Mouse (Mus musculus) spleen, postnatal 10 days (tissue): Measurements from ENCODE around the gene Stard10.

Experiments
- DNase-seq, 2 experiments: peaks; one replicate each; pipeline ENCODE4 v3.0.0; 2021 to 2022; ENCODE audit warnings: low spot score in 2 of 2

Stard10 gene

DNA sequence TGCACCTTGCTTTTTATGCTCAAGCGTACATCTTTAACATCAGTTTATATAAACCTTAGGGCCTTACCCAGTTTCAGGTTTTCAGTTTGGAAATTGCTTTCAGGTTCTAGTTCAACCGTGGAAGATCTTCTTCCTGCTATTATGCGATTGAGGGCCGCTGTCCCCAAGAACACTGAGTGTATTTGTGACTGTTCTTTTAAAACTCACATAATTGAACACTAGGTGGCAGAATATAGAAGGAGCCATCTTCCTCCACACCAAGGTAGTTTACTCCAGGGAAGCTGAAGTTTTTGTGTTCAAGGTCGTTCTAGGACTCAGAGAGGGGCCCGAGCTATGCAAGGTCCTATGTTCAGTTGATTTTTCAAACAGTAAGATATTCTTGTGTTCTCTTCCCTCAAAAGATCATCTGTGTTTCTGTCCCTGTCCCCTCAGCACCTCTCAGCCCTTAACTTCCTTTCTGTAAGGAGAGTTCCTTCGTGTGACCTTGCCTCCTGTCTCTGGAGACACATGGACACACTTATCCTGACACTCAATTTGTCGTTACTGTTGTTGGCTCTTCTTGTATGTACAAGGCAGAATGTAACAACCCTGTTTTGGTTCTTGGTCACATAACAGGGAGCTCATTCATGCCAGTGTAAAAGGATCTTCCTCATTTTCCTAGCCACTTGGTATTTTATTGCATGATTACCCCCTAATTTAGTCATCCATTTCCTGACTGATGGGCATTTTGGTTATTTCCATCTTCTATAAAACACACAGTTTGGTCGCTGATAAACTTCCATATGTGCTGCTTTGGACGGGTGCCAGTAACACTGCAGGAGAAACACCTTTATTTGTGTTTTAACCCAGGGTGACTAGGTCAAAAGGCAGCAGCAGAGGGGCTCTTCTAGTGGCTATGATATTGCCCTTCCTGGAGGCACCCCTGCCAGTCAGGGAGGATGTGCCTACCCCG lies 51.3 kb downstream of the Stard10 start:
- DNase-seq, result no peak

DNA sequence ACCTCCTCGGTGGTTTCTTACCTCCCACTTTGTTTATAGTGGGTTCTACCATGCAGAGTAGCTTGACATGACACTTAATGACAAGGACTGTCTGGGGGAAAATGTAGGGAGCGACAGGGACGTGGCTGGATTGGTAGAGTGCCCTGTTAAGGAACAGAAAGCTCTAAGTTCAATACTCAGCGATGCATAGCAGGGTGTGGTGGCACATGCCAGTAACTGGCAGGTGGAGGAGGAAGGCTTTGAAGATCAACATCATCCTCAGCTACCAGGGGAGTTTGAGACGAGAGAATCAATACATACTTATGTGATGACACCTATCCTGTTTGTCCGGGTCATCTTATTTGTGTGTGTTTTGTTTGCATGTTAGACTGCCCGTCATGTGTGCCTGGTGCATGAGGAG lies 52.8 kb downstream of the Stard10 start:
- no peak for DNase-seq

DNA sequence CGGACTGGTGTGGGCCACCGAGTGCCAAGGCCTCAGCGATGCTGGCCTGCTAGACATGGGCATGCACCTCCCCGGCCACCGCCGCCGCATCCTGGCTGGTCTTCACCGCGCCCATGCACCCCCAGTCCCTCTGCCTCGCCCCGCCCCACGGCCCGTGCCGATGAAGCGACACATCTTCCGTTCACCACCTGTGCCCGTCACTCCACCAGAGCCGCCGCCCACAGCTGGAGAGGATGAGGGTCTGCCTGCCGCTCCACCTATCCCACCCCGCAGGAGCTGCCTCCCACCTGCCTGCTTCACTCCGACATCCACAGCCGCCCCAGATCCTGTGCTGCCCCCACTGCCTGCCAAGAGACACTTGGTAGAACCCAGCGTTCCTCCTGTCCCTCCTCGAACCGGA lies 56.2 kb downstream of the Stard10 start:
- no peak for DNase-seq

DNA sequence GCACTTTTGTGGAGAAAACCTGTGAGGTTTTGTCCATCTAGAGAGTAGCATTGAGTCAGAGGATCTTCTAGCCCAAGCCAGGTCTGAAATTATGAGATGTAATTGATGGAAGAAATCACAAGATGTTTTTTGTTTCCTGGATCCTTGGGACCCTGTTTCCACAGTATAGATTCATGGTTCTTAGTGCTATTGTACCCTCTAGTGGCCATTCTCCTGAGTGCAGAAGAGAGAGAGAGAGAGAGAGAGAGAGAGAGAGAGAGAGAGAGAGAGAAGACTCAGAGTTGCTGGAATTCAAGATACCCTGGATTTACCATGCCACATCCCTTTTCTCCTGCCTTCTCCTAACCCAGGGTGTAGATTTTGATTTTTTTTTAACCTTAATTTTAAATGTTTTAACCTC lies 57.3 kb downstream of the Stard10 start:
- no peak for DNase-seq

DNA sequence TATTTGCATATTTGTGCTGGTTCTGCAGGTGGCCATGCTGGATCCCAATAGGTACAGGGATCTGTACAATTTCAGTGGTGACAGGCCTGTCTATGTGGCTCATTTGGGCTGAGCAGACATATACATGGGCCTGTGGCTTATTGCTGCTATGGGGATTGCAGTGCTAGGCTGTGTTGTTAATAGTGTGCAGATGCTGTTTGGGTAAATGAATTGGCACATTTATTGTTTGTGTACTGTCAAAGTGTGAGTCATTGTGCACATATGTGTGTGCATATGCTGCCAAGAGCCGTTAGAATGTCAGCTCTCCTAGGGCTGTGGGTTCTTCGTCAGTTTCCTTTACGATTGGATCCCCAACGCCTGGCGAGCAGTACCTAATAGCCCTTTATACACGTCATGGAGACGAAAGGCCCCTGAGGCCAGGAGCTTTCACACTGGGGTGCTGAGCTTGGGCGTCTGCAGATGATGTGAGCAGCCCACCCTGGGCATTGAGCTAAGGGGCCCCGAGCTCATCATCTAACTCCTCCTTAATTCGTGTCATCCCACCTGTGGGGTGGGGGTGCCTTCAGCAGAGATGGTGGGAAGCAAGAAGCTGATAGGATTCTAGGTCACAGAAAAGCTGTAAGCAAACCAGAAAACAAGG lies 59.9 kb downstream of the Stard10 start:
- DNase-seq, result no peak

DNA sequence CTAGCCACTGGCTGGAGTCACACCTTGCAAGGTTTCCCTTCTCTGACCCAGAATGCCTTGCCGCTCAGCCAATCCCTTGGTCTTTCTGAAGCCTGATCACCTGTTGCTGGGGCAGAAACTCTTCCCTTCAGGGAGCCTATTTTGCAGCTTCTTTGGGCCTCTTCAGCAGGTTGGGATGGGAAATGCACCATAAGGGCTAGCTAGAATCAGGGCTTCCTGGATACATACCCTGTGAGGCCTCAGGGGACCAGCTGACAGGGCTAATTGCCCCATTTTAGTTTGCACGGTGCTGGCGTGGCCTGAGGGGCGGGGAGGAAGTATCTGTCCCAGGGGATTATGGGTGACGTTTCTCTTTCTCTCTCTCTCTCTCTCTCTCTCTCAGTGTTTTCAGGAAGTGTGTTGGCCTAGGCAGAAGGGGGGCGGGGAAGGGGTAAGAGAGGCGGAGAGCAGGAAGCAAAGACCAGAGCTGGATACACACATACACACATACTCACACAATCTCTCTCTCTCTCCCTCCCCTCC lies 60.9 kb downstream of the Stard10 start:
- DNase-seq, result peak; percentile 57 to 82

DNA sequence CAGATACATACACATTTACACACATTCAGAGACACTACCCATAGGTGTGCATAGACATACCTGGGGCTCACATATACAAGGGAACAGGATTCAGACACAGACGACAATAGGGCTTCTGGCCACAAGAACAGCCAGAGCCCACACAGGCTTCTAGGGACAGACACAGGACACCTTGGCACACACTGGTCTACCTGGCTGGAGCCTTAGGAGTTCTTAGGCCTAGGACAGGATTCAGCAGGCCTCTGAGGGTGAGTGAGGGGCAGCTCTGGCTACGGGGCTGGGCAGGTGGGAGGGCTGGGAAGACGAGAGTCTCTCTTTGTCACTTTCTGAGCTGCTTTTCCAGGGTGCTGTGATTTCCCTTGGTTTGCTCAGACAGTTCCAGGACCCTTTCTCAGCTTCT lies 61.4 kb downstream of the Stard10 start:
- no peak for DNase-seq

DNA sequence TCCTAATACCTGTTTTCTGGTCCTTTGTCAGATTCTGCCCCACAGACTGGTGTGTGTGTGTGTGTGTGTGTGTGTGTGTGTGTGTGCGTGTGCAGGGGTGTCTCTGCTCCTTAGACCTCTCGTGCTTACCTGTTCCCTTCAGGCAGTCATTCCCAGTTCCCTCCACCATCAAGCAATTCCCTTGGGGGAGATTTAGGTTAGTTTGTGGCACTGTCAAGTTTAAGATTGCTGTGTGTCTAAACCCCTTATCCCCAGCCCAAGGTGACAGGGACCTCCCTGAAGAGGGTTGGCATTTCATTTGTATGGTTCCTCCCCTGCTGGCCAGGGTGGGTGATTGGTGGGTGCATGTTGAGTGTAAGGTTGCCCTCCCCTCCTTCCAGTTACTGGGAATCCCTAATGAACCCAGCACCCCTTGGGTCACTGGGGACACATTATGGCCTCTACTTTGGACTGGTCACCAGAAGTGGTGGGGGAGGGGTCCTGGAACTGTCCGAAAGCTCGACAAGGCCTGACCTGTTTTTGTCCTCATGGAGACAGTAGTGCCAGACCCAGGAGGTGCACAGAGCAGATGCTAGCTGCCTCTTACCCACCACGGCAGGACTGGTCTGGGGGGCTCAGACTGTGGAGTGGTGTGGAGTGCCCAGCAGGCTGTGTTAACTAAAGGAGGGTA lies 62.0 kb downstream of the Stard10 start:
- DNase-seq, result no peak

DNA sequence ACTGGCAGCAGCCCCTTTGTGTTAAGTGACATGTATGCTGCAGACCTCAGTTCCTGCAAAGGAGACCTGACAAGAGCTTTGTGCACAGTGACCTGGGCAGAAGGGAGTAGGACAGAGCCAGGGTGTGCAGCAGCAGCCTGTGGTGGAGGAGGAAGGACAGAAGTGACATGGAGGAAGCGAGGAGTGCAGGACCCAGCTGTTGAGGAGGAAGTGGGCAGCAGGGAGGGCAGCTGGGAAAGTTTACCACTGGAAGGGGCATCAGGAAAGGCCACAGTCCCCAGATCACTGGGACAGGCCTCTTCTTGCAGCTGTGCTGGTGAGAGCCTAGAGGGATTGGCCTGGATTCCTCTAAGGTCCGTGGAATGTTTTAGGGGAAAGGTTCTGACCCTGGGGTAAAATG lies 62.8 kb downstream of the Stard10 start:
- DNase-seq, result no peak

DNA sequence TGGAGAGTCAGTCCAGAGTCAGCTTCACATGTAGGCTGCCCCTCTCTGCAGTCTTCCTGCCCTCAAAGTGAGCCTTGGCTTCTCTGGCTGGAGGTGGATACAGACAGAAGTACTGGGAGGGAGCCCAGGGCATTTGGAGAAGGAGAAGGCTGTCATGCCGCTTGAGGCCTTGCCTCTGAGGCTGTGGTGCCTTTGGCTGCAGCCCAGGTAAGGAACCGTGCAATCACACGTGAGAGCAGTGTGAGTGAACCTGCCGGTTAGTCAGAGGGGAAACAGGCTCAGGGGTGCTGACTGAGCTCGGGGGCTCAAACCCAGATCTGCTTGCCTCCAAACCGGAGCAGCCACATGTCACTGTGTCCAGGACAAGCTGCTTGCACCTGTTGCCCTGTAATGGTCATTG lies 64.6 kb downstream of the Stard10 start:
- no peak for DNase-seq

DNA sequence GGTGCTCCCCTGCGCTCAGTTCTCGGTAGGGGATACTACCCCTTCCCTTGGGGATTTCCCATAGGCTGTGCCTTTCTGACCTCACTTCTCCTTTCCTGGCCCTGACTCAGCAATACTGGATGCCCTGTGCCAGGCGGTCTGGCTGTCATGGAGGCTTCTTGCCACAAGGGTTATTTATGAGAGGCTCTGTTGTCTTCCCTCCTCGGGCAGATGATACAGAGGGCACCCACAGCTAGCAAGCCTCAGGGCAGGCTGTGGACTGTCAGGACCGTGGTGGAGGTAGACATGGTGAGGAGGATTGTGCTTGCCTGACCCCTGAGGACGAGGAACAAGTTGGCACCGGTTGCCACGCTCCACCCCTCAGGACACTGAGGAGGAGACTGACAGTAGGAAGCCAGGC lies 65.5 kb downstream of the Stard10 start:
- DNase-seq, result peak in 1 of 2 experiments; percentile 68

DNA sequence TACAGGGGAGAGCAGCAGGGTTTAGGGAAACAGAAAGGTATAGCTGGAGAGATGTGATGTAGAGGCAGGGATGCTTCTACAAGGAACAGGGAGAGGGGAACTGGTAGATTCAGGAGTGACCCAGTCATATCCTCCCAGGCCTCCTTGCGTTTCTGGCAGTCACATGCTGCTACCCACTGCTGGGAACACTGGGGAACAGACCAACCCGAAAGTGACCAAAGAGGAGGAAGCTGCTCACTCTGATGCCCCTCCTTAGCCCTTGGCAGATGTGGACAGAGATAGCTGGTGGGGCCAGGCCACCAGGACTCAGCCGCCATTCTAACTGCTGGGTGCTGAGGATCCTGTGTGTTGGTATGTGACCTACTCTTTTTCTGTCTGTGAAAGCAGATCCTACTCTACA lies 66.9 kb downstream of the Stard10 start:
- DNase-seq, result no peak

DNA sequence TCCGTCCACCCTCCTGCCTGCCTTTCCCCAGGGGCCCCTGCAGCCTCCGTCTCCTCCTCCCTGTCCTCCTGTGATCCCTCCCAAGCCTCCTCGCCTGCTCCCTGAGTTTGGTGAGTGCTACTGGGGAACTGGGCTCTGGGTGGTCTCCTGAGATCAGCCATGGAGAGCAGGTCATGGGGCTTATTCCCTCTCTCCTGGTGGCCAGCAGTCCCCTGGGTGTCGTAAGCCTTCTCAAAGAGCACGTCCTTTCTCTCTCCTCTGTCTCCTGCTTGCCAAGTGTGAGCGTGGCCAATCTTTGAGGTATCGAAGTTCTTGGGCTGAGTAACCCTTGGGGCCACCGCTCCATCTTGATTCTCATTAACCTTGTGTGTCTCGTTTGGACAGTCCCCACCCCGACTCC lies 68.0 kb downstream of the Stard10 start:
- no peak for DNase-seq

DNA sequence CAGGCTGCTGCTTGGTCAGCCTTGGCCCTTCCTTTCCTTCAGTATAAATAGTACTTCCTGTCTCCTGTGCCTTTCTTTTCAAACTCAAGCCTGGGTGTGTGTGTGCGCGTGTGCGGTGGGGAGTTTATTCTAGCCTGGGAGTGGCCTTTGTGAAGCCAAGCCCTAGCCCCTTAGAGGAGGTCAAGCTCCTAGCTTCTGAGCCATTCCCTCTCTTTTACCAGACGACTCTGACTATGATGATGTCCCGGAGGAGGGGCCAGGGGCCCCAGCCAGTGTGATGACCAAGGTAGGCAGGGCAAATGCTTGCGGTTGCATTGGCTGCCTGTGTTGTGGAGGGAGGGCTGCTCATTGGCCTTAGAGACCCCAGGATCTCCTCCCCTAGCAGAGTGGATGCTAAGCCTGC lies 68.4 kb downstream of the Stard10 start:
- DNase-seq, result no peak

DNA sequence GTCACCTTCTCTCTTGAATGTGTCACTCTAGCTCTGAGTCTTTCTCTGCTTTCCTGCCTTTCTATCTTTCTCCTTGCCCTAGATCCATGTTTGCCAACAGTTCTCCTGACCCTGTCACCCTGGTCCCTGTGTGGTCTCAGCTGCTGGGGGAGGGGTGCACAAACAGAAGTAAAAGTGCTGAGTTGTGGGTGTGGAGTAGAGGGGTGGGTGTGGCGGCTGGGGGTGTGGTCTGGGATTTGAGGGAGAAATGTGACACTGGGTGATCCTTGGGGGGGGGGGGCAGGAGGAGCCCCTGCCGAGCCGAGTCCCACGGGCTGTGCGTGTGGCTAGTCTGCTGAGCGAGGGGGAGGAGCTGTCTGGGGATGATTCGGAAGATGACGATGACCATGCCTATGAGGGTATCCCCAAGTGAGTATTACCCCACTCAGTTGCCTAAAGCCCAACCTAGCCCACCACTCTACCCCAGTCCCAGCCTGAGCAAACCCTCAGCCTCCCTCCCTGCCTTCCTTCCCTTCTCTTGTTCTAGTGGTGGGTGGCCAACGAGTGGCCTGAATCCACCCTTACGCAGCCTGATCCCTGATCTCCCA lies 69.1 kb downstream of the Stard10 start:
- no peak for DNase-seq

DNA sequence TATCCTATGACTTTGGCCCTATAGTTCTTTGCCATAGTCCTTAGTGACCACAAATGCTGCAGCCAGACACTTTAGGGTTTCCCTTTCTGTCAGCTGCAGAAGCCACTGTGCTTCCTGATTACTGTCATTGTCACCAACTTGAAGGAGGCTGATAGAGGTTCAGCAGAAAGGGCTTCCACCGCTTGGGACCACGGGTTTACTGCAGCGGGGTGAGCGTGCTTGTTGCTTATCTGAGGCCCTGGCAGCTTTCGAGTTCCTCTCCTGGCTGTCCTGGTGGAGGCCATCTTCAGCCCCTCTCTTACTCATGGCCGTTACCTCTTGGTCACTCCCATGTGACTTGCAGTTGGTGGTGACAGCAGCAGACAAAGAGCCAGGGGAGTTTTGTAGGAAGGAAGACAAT lies 72.4 kb downstream of the Stard10 start:
- DNase-seq, result no peak

DNA sequence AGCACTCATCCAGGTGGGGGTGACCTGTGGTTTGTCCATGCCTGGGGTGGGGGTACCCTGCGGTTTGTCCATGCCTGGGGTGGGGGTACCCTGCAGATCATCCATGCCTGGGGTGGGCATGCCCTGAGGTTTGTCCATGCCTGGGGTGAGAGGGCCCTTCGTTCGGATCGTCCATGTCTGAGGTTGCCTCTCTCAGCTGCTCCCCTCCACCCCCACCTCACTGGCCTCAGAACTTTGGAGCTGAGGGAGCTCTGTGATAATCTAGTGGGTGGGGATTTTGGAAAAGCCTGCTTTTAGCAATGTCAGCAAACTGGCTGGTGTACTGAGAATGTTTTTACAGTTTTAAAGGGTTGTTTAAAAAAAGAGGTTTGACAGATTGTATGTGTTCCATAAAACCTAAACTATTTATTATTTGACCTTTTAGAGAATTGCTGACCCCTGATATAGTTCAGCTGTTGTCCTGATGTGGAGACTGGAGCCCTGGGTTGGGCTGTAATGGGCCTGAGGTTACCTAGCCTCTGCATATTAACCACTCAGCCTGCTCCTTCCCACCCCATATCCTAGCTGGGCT lies 75.1 kb downstream of the Stard10 start:
- no peak for DNase-seq

DNA sequence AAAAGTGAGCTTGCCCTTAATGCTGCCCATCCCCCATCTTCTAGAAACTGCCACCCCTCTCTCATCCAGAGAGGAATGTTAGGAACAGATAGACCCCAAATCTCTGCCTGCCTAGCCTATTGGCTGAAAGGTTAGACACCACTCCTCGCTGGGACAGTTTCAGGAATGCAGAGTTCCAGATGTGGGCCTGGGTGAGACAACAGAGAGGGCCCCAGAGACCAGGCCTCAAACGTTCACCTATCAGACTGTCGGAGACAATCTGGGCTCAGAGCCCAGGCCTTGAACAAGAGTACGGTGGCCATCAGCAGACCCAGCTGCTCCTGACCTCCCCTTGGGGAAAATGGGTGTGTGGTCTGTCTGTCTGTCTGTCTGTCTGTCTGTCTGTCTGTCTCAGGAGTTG lies 76.1 kb downstream of the Stard10 start:
- no peak for DNase-seq

DNA sequence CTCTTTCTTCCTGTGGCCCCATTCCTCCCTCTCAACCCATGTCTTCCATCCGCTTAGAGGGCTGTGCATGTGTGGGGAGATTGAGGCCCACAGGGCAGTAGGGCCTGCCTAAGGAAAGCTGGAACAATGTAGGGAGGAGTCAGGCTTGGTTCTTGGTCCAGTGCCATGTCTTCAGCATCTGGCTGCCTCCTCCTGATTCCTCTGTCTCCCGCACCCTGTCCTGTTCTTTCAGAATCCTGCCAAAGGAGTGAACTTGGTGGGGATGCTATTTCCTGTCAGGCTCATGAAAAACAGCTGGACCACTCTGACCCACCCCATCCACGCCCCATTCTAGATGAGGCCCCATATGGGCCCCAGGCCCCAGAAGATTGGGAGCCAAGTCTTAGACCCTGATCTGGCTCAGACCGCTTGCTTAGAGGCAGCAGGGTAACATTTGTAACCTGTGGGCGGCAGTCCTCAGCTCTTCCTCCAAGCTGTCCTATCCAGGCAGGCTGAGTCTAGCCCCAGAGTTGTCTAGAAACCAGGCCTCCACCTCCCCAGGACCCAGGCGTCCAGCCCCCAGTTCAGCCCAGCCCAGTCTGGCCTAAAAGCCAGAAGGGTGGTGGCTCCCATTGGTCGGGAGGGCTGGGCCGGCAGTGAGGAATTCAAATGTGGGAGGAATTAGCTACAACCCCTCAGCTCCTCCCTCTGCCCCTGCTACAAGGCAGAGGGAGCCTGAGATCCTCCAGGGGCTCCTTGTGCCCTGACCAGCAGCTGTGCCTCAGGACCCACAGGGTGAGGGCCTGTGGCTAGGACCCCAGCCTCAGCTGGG lies 77.0 kb downstream of the Stard10 start:
- DNase-seq, result no peak

DNA sequence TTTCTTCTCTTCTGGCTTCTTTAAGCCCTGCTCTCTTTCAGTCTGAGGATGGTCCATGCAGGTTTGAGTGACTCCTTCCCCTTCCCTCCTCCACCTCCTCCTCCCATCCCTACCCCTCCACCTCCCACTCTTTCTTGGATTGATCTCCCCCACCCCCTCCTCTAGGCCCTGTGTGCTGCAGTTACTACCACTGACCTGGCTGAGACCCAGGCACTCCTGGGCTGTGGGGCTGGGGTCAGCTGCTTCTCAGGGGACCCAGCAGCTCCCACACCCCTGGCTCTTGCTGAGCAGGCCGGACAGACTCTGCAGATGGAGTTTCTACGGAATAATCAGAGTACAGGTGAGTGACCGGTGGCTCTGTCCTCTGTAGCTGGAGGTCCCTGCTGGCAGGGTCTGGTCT lies 77.7 kb downstream of the Stard10 start:
- DNase-seq, result no peak

DNA sequence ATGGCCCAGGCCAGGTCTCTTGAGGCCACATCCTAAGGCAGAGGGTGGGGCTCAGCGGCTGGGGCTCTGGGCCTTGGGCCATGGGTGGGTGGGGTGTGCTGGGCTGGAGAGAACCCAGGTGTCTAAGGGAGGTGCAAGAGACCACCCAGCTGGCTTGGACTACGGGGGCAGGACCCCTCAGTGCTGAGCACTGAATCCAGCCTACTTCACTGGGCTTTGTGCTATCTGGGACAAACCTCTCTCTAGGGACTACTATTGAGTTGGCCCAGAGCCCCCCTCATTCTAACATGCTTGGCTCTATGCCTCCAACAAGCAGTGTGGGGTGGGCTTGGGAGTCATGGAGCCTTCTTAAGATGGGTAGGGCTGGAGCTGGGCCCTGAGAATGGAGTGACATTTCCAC lies 78.6 kb downstream of the Stard10 start:
- no peak for DNase-seq
